Mouse (Mus musculus): ENCODE results near the gene Emc9.
A peak's percentile ranks its signal among the peaks of the same experiment; 100 is the strongest.

GRCm38 (mm10) chr14:55560202-55561073, 24.7 kb downstream of the Emc9 start, which contains the start of gene A730061H03Rik:
- TF ChIP-seq CTCF (IDR thresholded peaks at IDR 0.05; ENCODE audit: low read depth, low read length): no peak
- TF ChIP-seq POLR2A (IDR thresholded peaks at IDR 0.05; ENCODE audit: insufficient read depth, low read length): peak; percentile 30

Data from ES-Bruce4 (cell line).